Mouse (Mus musculus) thymus, adult 18-20 months (tissue): ENCODE measurements around the gene Adora3.
"Not testable (repeated sequence)": the region's sequence is repeated elsewhere in the genome, so short reads cannot be mapped to it uniquely, and the experiment has no call there.

Experiments used
- DNase-seq, 2 experiments: peaks; one replicate each; pipeline ENCODE4 v3.0.0; 2022; ENCODE audit warnings: mixed read lengths in 2 of 2

Adora3 gene

DNA sequence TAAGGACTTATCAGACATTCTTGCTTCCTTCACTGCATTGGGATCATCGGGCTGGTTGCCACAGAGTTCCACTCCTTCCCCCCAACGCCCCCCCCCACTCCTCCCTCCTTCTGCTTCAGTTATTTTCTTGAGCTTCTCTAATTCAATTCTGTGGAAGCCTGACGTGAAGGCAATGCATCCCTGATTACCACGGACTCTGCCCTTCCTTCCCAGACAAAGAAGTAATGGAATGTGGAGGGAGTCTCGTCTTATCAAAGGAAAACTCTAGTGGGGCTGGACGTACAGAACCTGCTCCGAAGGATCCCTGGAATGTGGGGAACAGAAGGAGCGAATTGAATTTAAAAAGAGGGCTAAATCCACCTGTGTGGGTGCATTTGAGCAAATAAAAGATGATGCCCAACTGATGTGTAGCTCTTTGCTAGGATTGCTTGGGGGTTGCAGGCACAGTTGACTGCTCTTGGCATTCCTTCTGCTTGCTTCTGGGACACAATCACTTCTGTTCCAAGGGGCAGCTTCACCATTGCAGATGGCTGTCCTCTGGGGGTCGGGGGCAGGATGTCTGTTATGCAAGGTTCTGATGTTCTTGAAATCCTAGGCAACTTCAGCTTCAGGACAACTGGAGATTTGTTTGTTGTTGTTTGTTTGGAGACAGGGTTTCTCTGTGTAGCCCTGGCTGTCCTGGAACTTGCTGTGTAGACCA lies 37.4 kb downstream of the Adora3 start:
- no peak for DNase-seq

- DNase-seq = no peak
Measured at GRCm38 (mm10) chr3:105908976-105909375, 38.3 kb downstream of the Adora3 start.

GRCm38 (mm10) chr3:105910519-105911190 lies 40.0 kb downstream of the Adora3 start:
- DNase-seq = no peak

DNA sequence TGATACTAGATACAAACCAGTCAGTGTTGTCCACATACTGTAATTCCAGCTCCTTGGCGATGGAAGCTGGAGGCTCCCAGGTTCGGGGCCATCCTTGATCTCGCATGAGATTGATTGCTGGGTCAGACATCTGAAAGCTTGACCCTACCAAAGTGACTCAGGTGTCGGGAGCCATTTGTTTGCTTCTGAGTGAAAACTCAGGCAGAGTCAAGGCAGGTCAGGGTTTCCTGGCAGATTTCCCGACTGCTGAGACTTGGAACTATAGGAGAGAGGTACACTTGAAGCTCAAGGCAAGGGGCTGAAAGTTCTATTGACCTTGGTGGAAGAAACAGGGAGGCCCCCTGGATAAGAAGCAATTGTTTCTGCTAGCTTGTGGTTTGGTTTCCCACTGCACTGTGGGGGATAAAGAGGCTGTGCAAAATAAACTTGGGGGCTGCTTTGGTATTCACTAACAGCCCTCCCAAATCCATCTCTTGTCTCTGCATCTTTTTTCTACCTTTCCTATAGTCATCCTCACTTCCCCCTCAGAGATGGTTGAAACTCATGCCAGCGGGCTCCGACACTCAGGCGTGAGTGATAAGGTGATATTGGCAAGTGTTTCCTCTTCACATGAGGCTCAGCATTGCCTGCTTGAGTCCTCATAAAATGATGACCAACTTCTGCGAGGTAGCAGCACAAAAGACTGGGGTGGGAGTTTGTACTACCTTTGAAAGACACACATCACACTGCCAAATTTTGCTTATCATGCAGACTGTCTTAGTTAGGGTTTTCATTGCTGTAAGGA lies 41.6 kb downstream of the Adora3 start:
- DNase-seq = no peak

GRCm38 (mm10) chr3:105913839-105914681 lies 43.4 kb downstream of the Adora3 start:
- no peak for DNase-seq

DNA sequence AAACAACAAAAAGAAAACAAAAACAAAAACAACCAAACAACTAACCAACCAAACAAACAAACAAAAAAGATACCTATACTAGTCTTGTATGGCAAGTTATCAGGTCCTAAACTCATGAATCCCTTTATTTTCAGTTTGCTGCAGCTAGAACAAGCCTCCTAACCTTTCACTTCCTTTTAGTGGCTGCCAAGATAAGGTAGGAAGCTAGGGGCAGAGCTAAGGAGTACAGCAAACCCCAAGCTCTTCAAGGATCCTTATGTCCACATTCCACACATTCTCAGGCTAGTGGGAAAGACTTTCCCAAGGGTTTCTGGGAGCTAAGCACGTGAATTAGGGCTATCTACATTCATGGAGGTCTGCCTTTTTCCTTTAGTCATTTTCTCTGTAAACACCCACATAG lies 44.6 kb downstream of the Adora3 start:
- DNase-seq = no peak

DNA sequence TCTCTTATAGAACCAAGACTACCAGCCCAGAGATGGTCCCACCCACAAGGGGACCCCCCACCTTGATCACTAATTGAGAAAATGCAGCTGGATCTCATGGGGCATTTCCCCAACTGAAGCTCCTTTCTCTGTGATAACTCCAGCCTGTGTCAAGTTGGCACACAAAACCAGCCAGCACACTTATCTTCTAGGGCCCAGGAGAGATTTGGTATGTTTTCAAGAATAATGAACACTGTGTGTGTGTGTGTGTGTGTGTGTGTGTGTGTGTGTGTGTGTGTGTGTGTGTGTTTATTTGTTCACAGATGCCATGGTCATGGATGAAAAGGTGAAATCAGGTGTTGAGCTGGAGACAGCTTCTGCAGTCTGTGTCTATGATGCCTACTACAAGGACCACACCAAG lies 45.8 kb downstream of the Adora3 start:
- not testable (repeated sequence) for DNase-seq

DNA sequence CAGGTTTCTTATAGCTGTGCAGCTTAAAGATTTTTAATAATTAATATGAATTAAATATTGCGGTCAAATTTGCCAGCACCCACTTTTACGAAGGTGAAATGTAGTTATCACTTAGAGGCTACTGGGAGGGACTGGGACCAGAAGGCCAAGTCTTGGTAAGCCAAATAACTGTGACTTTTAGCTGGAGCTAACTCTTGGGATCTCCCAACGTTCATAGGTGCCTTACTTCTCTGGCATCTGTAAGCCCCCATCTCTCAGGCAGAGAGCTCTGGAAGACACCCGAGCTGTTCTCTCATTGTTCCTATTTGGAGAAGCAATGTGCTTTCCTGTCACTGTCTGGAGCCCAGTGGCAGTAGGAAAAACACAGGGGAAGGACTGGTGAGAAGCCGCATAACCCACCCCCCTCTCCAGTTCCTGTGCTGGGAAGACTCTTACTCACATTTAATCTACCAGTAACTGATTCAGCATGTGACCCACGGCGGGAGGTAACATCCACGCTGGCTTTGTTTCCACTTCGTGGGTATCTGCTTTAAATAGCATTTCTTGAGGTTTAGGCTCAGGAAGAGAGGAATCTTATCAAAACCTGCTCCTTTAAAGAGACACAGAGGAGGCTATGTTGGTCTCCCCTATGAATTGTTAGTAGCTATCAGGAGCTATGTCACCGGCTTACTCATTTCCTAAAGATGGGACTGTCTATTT lies 47.1 kb downstream of the Adora3 start:
- DNase-seq = no peak

GRCm38 (mm10) chr3:105918355-105918745 lies 47.7 kb downstream of the Adora3 start:
- no peak for DNase-seq

GRCm38 (mm10) chr3:105920743-105921142 lies 50.1 kb downstream of the Adora3 start:
- DNase-seq = not testable (repeated sequence)

GRCm38 (mm10) chr3:105921959-105922358 lies 51.3 kb downstream of the Adora3 start:
- DNase-seq = no peak

DNA sequence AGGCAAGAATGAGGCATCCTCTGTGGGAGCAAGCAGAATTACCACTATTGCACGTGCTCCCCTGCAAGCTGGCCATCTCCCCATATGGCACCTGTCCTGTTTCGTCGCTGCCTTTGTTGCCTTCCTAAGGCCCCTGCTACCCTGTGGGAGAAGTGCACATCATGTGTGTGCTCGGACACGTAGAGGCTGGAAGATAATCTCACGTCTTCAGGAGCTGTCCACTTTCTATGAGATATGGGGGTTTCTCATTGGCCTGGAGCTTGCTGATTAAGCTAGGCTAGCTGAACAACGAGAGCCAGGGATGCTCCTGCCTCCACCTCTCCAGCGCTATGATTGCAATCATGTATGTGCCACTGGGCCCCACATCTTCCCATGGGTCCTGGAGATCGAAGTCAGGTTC lies 54.0 kb downstream of the Adora3 start:
- no peak for DNase-seq

GRCm38 (mm10) chr3:105927561-105928194 lies 57.0 kb downstream of the Adora3 start:
- no peak for DNase-seq

- no peak for DNase-seq
Measured at GRCm38 (mm10) chr3:105928195-105928569, 57.5 kb downstream of the Adora3 start.

GRCm38 (mm10) chr3:105928781-105929180 lies 58.1 kb downstream of the Adora3 start:
- no peak for DNase-seq

DNA sequence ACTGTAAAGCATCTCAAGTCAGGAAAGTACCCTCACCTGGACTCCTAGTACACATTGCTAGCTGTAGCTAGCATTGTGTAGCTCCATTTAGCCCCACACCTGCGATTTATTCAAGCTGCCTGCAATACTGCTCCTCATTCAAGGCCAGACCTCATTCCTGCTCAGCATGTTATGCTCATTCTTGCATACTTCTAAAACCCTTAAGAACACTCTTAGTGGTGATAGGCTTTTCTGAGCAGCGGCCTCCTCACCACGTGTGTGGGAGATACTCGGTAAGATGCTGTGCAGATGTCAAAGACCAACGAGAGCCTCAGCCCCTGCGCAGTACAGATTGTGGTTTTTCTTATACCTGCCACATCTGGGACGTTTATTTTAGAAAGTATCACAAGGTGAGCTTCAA lies 59.2 kb downstream of the Adora3 start:
- no peak for DNase-seq

- DNase-seq = no peak
Measured at GRCm38 (mm10) chr3:105931095-105931494, 60.4 kb downstream of the Adora3 start.

GRCm38 (mm10) chr3:105932240-105933071 lies 61.8 kb downstream of the Adora3 start, which contains the start of gene I830077J02Rik:
I830077J02Rik (minus strand) TSS chr3:105932664.
- no peak for DNase-seq

DNA sequence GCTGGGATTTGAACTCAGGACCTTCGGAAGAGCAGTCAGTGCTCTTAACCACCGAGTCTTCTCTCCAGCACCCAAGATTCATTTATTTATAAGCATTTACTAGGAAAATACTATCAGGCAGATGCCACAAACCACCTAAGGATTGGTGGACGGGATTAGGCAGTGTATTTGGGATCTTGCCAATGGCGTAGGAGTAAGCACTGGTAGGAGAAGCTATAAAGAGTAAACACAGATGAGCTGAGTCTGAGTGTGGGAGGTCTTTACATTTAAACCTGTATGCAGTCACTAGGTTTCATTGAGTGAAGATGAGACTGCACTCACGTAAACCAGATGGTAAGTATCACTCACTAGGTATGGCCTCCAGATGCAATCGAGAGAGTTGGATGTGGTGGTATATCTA lies 63.3 kb downstream of the Adora3 start:
- DNase-seq = no peak

GRCm38 (mm10) chr3:105935033-105935432 lies 64.4 kb downstream of the Adora3 start:
- DNase-seq = no peak

DNA sequence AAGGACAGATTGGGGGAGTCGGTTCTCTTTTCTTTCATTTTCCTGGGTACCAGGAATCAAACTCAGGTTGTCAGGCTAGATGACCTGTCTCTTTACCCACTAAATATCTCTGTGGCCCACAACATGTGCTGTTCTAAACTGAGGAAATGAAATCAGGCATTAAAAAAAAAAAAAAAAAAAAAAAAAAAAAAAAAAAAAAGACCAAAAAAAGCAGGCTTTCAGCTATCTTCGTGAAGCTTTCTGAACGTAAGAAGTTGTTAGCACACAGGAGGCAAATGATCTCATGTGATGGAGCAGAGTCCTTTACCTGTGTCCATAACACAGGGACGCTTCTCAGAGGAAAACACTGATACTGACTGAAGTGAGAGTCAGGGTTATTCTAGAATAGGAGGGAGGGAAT lies 65.5 kb downstream of the Adora3 start:
- DNase-seq = no peak
